Mouse (Mus musculus): ENCODE measurements around the gene Unk.
A peak's percentile ranks its signal among the peaks of the same experiment; 100 is the strongest.

Unk gene

GRCm38 (mm10) chr11:116099462-116099861 is 69.3 kb downstream of the Unk start:
- TF ChIP-seq GATA4 (IDR thresholded peaks at IDR 0.05; ENCODE audit: insufficient replicate concordance, low read length) = no peak

GRCm38 (mm10) chr11:116100385-116100784 is 70.3 kb downstream of the Unk start:
- no peak for TF ChIP-seq GATA4 (IDR thresholded peaks at IDR 0.05; ENCODE audit: insufficient replicate concordance, low read length)

- TF ChIP-seq GATA4 (IDR thresholded peaks at IDR 0.05; ENCODE audit: insufficient replicate concordance, low read length) = no peak
Measured at GRCm38 (mm10) chr11:116100839-116101238, 70.7 kb downstream of the Unk start.

GRCm38 (mm10) chr11:116101931-116102381 is 71.8 kb downstream of the Unk start:
- TF ChIP-seq GATA4 (IDR thresholded peaks at IDR 0.05; ENCODE audit: insufficient replicate concordance, low read length) = no peak; the same call in 1 of the 2 replicates

GRCm38 (mm10) chr11:116102472-116102871 is 72.3 kb downstream of the Unk start:
- no peak for TF ChIP-seq GATA4 (IDR thresholded peaks at IDR 0.05; ENCODE audit: insufficient replicate concordance, low read length)

GRCm38 (mm10) chr11:116103572-116103971 is 73.5 kb downstream of the Unk start:
- no peak for TF ChIP-seq GATA4 (IDR thresholded peaks at IDR 0.05; ENCODE audit: insufficient replicate concordance, low read length)

- no peak; the same call in 1 of the 2 replicates for TF ChIP-seq GATA4 (IDR thresholded peaks at IDR 0.05; ENCODE audit: insufficient replicate concordance, low read length)
Measured at GRCm38 (mm10) chr11:116104006-116104646, 74.0 kb downstream of the Unk start.

GRCm38 (mm10) chr11:116105065-116105464 is 74.9 kb downstream of the Unk start:
- no peak for TF ChIP-seq GATA4 (IDR thresholded peaks at IDR 0.05; ENCODE audit: insufficient replicate concordance, low read length)

- TF ChIP-seq GATA4 (IDR thresholded peaks at IDR 0.05; ENCODE audit: insufficient replicate concordance, low read length) = no peak
Measured at GRCm38 (mm10) chr11:116106154-116106962, 76.2 kb downstream of the Unk start.

- TF ChIP-seq GATA4 (IDR thresholded peaks at IDR 0.05; ENCODE audit: insufficient replicate concordance, low read length) = no peak
Measured at GRCm38 (mm10) chr11:116106963-116107776, 77.0 kb downstream of the Unk start.

GRCm38 (mm10) chr11:116107777-116108285 is 77.7 kb downstream of the Unk start:
- no peak for TF ChIP-seq GATA4 (IDR thresholded peaks at IDR 0.05; ENCODE audit: insufficient replicate concordance, low read length)

- TF ChIP-seq GATA4 (IDR thresholded peaks at IDR 0.05; ENCODE audit: insufficient replicate concordance, low read length) = no peak
Measured at GRCm38 (mm10) chr11:116108464-116109137, 78.5 kb downstream of the Unk start.

- no peak for TF ChIP-seq GATA4 (IDR thresholded peaks at IDR 0.05; ENCODE audit: insufficient replicate concordance, low read length)
Measured at GRCm38 (mm10) chr11:116109441-116110081, 79.4 kb downstream of the Unk start.

- TF ChIP-seq GATA4 (IDR thresholded peaks at IDR 0.05; ENCODE audit: insufficient replicate concordance, low read length) = peak; percentile 6; the same call in 1 of the 2 replicates
Measured at GRCm38 (mm10) chr11:116110131-116110530, 80.0 kb downstream of the Unk start.

Measured in liver, adult (tissue).